Mouse (Mus musculus) C2C12 (cell line): ENCODE measurements around the gene Vax2. TPM values are rescaled to one million over a fixed set of nuclear protein-coding genes. Genes with fewer than 3 reads are reported as not detected.
A peak's percentile ranks its signal among the peaks of the same experiment; 100 is the strongest.

Experiments
- H3K27me3 ChIP-seq: one replicate; pipeline ENCODE4 v1.6.1; 2011; ENCODE audit not compliant: control insufficient read depth, insufficient read depth, insufficient read length
- H3K36me3 ChIP-seq: one replicate; pipeline ENCODE4 v1.6.1; 2011; ENCODE audit not compliant: control insufficient read depth, insufficient read depth
- H3K4me3 ChIP-seq: one replicate; pipeline ENCODE4 v1.5.1; 2011; ENCODE audit warnings: mild to moderate bottlenecking, control low read depth; ENCODE audit not compliant: poor library complexity, insufficient read depth, severe bottlenecking
- H3K79me2 ChIP-seq: one replicate; pipeline ENCODE4 v1.6.1; 2011; ENCODE audit not compliant: control insufficient read depth, insufficient read depth
- H3K79me3 ChIP-seq: one replicate; pipeline ENCODE4 v1.6.1; 2011; ENCODE audit warnings: low read depth, control low read depth
- H3ac ChIP-seq: one replicate; pipeline ENCODE3; 2011; ENCODE audit warnings: low read depth; ENCODE audit not compliant: control insufficient read depth, insufficient read length
- CEBPB ChIP-seq: IDR thresholded peaks from one replicate; pipeline ENCODE4 v1.6.1; 2011; ENCODE audit warnings: low read depth, mild to moderate bottlenecking, control low read depth, moderate library complexity
- CTCF ChIP-seq: IDR thresholded peaks from one replicate; pipeline ENCODE4 v1.5.1; 2011; ENCODE audit not compliant: control insufficient read depth, insufficient read depth, insufficient read length
- FOSL1 ChIP-seq: IDR thresholded peaks from one replicate; pipeline ENCODE4 v1.8.0; 2011; ENCODE audit warnings: mild to moderate bottlenecking, low read length; ENCODE audit not compliant: poor library complexity, insufficient read depth, severe bottlenecking
- MAX ChIP-seq: IDR thresholded peaks from one replicate; pipeline ENCODE4 v1.6.1; 2011; ENCODE audit warnings: mild to moderate bottlenecking, control low read depth
- MYOD1 ChIP-seq: IDR thresholded peaks from one replicate; pipeline ENCODE4 v1.6.1; 2011; ENCODE audit warnings: low read depth; ENCODE audit not compliant: control insufficient read depth, insufficient read length
- MYOG ChIP-seq: IDR thresholded peaks from one replicate; pipeline ENCODE4 v1.6.1; 2011; ENCODE audit not compliant: control insufficient read depth, insufficient read length; ENCODE audit errors: extremely low read depth
- USF1 ChIP-seq: IDR thresholded peaks from one replicate; pipeline ENCODE4 v1.6.1; 2011; ENCODE audit warnings: low read depth, mild to moderate bottlenecking, control low read depth, moderate library complexity
- polyA plus RNA-seq: library from polyadenylated mRNA; unstranded; fragments of >200 nt; fragmentation: generic; extraction: Trizol; gene quantifications from one replicate; pipeline ENCODE4 v1.2.1, GENCODE M21; 2012; ENCODE audit warnings: missing spikeins

The Vax2 gene
- polyA plus RNA-seq, 1 experiment, result 1.1 TPM

DNA sequence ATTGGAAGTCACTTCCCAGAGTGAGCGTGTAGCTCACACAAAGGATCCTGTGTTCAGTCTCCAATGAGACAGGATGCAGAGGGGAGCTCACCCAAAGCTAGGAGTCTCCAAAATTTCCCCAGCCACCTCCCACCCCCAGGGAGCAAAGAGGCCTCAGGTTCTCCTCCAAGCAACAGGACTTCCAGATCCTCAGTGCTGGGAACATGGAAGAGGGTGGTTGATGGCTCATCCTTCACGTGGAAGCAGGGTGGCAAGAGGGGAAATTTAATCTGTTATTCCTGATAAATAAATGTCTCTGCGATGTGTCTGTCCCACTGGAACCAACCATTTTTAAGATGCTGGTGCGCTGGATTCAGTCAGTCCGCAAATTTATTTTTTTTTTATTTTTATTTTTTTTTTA is 6.4 kb upstream of the Vax2 start:
- Histone ChIP-seq H3K4me3 (no peak overlapping the region), H3K27me3 (peaks cover 90% of the 10 kb centered on the region), H3K36me3 (no peaks in the 10 kb centered on the region), H3K79me2 (no peaks in the 10 kb centered on the region), H3ac (no peak overlapping the region), H3K79me3 (no peaks in the 10 kb centered on the region)
- TF ChIP-seq USF1 (no peak), MYOD1 (no peak), CTCF (no peak), MAX (no peak), CEBPB (no peak), MYOG (no peak), FOSL1 (no peak)

- no peak overlapping the region for H3K4me3 ChIP-seq
- peaks cover 73% of the 10 kb centered on the region for H3K27me3 ChIP-seq
- no peaks in the 10 kb centered on the region for H3K79me2 ChIP-seq
- H3K36me3 ChIP-seq, result no peaks in the 10 kb centered on the region
- H3ac ChIP-seq, result no peak overlapping the region
- H3K79me3 ChIP-seq, result no peaks in the 10 kb centered on the region
- TF ChIP-seq CEBPB (no peak), CTCF (no peak), FOSL1 (no peak), MYOG (no peak), USF1 (no peak), MAX (no peak), MYOD1 (no peak)
These were observed 3.1 kb upstream of the Vax2 start for GRCm38 (mm10) chr6:83707738-83708510.

DNA sequence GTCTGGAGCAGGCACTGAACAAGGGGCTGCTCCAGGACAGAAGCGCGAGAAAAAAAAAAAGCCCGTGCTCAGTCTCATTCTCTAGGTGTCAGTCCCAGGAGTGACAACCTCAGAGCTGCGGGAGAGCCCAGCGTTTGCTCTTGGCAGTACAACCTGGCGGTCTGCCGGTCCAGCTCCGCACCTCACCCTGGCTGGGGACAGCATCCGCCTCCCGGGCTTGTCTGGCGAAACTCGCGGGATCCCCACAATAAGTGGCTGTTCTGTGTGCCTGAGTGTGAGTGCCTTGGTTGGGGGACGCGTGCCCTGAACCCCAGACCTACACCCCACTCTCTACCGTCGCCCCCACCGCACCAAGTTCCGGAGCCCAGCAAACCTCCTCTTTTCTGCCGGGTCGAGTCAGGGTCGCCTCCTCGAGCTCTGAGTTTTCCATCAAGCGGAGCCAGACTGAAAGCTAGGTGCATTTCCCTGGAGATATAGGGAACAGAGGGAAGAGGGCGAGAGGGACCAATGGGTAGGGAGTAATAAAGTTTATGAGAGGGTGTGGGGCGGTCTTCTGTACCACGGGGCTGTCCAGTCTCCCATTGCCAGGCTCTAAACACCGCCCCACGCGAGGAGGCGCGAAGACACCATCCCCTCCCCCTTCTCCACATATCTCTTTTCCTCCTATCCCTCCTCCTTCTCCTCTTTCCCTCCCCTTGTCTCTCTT is 550 bp upstream of the Vax2 start:
- peak overlapping the region; percentile 21 for H3K4me3 ChIP-seq
- no peaks in the 10 kb centered on the region for H3K79me2 ChIP-seq
- H3K27me3 ChIP-seq, result peaks cover 67% of the 10 kb centered on the region
- H3ac ChIP-seq, result peak overlapping the region; percentile 65
- H3K79me3 ChIP-seq, result no peaks in the 10 kb centered on the region
- no peaks in the 10 kb centered on the region for H3K36me3 ChIP-seq
- TF ChIP-seq MYOD1, result no peak
- TF ChIP-seq FOSL1, result no peak
- no peak for TF ChIP-seq MYOG
- no peak for TF ChIP-seq USF1
- TF ChIP-seq CEBPB, result no peak
- TF ChIP-seq CTCF, result no peak
- TF ChIP-seq MAX, result no peak

- Histone ChIP-seq H3K27me3 (peaks cover 60% of the 10 kb centered on the region), H3K36me3 (no peaks in the 10 kb centered on the region), H3K4me3 (peak overlapping the region; percentile 30), H3K79me2 (no peaks in the 10 kb centered on the region), H3K79me3 (no peaks in the 10 kb centered on the region), H3ac (peak overlapping the region; percentile 48)
- TF ChIP-seq CEBPB (no peak), MYOD1 (no peak), FOSL1 (no peak), CTCF (no peak)
These were observed 836 bp downstream of the Vax2 start for GRCm38 (mm10) chr6:83711725-83712475.

- Histone ChIP-seq H3ac (no peak overlapping the region), H3K36me3 (no peaks in the 10 kb centered on the region), H3K79me3 (no peaks in the 10 kb centered on the region), H3K27me3 (peaks cover 48% of the 10 kb centered on the region), H3K4me3 (no peak overlapping the region), H3K79me2 (no peaks in the 10 kb centered on the region)
- TF ChIP-seq MYOD1, result no peak
- no peak for TF ChIP-seq MYOG
- TF ChIP-seq CEBPB, result no peak
- TF ChIP-seq MAX, result no peak
- TF ChIP-seq CTCF, result no peak
- no peak for TF ChIP-seq FOSL1
- no peak for TF ChIP-seq USF1
These were observed 2.4 kb downstream of the Vax2 start for GRCm38 (mm10) chr6:83713271-83714136.
